Mouse (Mus musculus): Measurements from ENCODE around the gene March8.

- no peak for TF ChIP-seq E2F4 (IDR thresholded peaks at IDR 0.05; ENCODE audit: insufficient read depth)
- no peak for TF ChIP-seq POLR2A (IDR thresholded peaks at IDR 0.05; ENCODE audit: insufficient read length, low read depth)
- no peak for TF ChIP-seq MYOD1 (IDR thresholded peaks at IDR 0.05; ENCODE audit: control insufficient read depth in 1 of 3, insufficient read length in 2 of 3, low read depth in 2 of 3)
- no peak for TF ChIP-seq MAX (IDR thresholded peaks at IDR 0.05; ENCODE audit: low read depth)
- no peak for TF ChIP-seq CEBPB (IDR thresholded peaks at IDR 0.05; ENCODE audit: insufficient read depth, poor library complexity, severe bottlenecking)
- TF ChIP-seq USF1 (IDR thresholded peaks at IDR 0.05; ENCODE audit: low read depth), result no peak
- no peak for TF ChIP-seq POLR2AphosphoS2 (IDR thresholded peaks at IDR 0.05; ENCODE audit: insufficient read length, low read depth)
These were observed 32.0 kb downstream of the March8 start for GRCm38 (mm10) chr6:116369811-116370210.

Data from myocyte (in vitro differentiated cells).